Mouse (Mus musculus): ENCODE results near the gene Sik3. TPM values are rescaled to one million over a fixed set of nuclear protein-coding genes. Genes with fewer than 3 reads are reported as not detected.

Sik3 gene
- polyA plus RNA-seq, 1 experiment from 2014 or later: 13.6 TPM

DNA sequence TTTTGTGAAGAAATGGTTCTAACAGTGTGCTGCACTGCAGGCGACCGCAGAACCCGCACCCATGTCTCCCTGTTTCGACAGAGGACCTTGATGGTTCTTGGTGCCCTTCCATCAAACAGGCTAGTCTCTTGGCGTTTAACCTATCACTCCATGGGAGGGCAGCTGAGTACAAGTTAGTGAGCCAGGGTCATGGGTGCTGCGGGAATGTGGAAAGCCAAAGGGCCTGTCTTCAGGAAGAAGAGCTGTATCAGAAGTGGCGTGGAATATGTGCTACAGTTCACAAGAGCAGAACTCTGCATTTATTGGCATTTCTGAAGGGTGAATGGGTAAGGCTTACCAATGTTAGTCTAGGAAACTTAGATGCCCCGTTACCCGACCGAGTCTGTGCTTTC is 202.3 kb downstream of the Sik3 start:
- no peak overlapping the region for H3K4me2 ChIP-seq
- H3K9ac ChIP-seq: no peak overlapping the region
- WGBS: 97% methylated on average over 10 of the region's 10 CpGs
- H3K36me3 ChIP-seq (replicated peaks): peaks cover 11% of the 10 kb centered on the region
- H3K9me3 ChIP-seq: no peaks in the 10 kb centered on the region
- no peaks in the 10 kb centered on the region for H3K27me3 ChIP-seq (replicated peaks)
- H3K4me3 ChIP-seq: no peak overlapping the region
- no peak overlapping the region for H3K27ac ChIP-seq
- no peaks in the 10 kb centered on the region for H3K4me1 ChIP-seq
- ATAC-seq (replicated peaks): no peak

DNA sequence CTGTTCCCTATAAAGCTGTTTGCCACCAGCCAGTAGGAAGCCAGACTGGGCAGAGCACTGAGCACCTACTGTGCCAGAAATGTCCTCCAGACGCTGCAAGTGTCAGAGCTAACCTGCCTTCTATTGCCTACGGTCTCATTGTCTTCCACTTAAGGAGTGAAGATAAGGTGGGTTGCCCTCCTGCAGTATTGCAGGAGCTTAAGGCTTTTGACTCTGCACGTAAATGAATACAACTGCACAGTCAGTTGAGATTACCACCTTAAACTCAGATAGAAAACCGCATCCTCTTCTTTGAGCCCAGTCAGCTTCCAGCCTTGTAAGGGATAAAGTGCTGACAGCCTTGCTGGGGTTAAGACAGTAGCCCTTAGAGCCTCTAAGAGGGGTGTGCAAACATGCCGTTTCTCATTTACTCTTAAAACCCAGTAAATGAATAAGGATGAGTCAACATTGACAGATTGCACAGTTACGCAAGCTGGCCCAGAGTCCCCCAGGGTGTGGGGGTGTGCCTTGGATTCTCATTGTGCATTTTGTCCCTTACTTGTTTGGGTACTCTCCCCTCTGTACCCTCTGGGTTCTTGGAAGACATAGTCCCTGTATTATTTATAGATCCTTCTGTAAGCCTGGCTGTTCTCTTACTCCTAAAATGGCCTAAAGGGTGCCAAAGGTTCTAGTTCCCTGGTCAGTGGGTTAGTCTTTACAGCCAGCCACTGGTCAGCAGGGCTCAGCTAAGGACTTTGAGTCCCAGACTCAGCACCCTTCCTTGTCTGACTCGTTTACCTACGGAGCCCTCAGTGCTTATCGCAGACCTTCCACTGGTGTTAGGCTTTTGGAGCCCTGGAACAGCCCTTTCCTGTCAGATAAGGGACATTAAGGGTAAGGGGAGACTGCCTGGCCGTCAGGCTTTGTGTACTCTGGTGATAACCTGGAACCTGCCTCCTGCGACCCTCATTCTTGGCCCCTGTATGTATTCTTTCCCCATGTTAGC is 203.0 kb downstream of the Sik3 start:
- H3K27me3 ChIP-seq (replicated peaks): no peaks in the 10 kb centered on the region
- H3K4me2 ChIP-seq: no peak overlapping the region
- no peaks in the 10 kb centered on the region for H3K9me3 ChIP-seq
- H3K36me3 ChIP-seq (replicated peaks): peaks cover 17% of the 10 kb centered on the region
- no peaks in the 10 kb centered on the region for H3K4me1 ChIP-seq
- no peak overlapping the region for H3K9ac ChIP-seq
- ATAC-seq (replicated peaks): no peak
- H3K4me3 ChIP-seq: no peak overlapping the region
- WGBS: 83% methylated on average over 11 of the region's 11 CpGs
- no peak overlapping the region for H3K27ac ChIP-seq

DNA sequence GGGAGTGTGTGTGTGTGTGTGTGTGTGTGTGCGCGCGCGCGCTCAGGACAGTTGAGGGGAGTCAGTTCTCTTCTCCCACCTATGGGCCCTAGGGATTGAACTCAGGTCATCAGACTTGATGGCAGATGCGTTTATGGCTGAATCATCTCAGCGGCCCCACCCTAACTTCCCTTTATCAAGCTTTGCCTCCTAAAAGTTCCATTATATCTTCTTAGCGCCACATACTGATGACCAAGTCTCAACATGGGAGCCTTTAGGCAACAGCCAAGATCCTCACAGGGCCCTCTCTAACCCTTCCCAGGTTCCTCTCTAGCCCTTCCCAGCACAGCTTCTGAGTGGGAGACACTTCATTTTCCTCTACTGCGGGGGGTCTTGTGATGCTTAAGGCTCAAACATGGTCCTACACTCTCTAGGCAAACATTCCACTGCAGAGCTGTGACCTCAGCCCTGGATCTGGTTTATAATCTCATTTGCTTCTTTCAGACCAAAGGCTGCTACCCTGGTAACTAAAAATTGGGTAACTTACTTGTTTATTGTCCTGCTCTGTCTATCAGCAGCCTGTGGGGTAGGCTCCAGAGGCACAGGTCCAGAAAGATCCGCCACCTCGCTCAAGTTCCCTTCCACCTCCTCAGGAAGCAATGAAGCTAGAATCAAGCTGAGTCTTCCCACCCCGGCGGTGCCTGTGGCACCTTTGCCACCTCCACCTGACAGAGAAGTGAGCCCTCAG is 204.3 kb downstream of the Sik3 start:
- WGBS: 94% methylated on average over 13 of the region's 13 CpGs
- H3K36me3 ChIP-seq (replicated peaks): peaks cover 24% of the 10 kb centered on the region; the same call in 1 of the 2 replicates
- no peaks in the 10 kb centered on the region for H3K27me3 ChIP-seq (replicated peaks)
- H3K4me2 ChIP-seq: no peak overlapping the region
- no peak overlapping the region for H3K9ac ChIP-seq
- no peak overlapping the region for H3K27ac ChIP-seq
- no peaks in the 10 kb centered on the region for H3K9me3 ChIP-seq
- no peaks in the 10 kb centered on the region for H3K4me1 ChIP-seq
- no peak overlapping the region for H3K4me3 ChIP-seq
- ATAC-seq (replicated peaks): no peak

DNA sequence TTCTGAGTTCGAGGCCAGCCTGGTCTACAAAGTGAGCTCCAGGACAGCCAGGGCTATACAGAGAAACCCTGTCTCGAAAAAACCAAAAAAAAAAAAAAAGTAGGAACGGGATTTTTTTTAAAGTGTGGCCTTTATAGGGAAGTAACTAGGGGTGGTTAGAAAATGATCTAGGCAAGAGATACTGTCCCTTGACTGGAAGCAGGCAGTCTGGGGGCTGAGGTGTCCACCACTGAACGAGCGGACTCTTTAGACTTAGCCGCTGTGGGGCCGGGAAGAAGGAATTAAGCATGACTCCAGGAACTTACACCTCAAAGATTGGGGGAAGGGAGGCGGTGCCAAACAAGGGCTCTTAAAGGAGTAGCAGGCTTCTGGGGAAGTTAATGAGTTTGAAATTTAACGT is 205.6 kb downstream of the Sik3 start:
- no peak overlapping the region for H3K27ac ChIP-seq
- peaks cover 21% of the 10 kb centered on the region; the same call in 1 of the 2 replicates for H3K36me3 ChIP-seq (replicated peaks)
- H3K27me3 ChIP-seq (replicated peaks): no peaks in the 10 kb centered on the region
- H3K9ac ChIP-seq: no peak overlapping the region
- no peaks in the 10 kb centered on the region for H3K4me1 ChIP-seq
- H3K4me3 ChIP-seq: no peak overlapping the region
- no peaks in the 10 kb centered on the region for H3K9me3 ChIP-seq
- H3K4me2 ChIP-seq: no peak overlapping the region
- ATAC-seq (replicated peaks): no peak
- 81% methylated on average over 9 of the region's 9 CpGs for WGBS

DNA sequence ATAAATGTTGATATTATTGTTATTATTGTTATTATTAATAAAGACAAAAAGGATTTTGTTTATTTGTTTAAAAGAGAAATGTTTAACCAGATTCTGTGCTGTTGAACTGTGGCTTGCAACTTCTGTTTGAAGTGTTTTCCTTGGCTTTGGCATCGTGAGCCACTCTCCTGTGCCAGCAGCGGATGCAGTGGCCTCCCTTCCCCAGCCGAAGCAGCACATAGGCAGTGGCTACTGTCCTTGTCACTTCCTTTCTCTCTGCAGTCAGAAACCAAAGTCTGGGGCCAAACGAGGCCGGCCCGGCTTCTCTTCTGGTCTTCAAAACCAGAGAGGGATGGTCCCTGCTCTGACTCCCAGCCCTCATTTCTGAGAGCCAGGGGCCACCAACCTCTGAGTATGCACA is 210.5 kb downstream of the Sik3 start:
- no peak overlapping the region for H3K4me3 ChIP-seq
- H3K36me3 ChIP-seq (replicated peaks): peaks cover 21% of the 10 kb centered on the region; the same call in 1 of the 2 replicates
- WGBS: 88% methylated on average over 6 of the region's 6 CpGs
- H3K27ac ChIP-seq: no peak overlapping the region
- H3K4me2 ChIP-seq: no peak overlapping the region
- no peaks in the 10 kb centered on the region for H3K27me3 ChIP-seq (replicated peaks)
- ATAC-seq (replicated peaks): no peak
- no peaks in the 10 kb centered on the region for H3K4me1 ChIP-seq
- no peak overlapping the region for H3K9ac ChIP-seq
- H3K9me3 ChIP-seq: no peaks in the 10 kb centered on the region

DNA sequence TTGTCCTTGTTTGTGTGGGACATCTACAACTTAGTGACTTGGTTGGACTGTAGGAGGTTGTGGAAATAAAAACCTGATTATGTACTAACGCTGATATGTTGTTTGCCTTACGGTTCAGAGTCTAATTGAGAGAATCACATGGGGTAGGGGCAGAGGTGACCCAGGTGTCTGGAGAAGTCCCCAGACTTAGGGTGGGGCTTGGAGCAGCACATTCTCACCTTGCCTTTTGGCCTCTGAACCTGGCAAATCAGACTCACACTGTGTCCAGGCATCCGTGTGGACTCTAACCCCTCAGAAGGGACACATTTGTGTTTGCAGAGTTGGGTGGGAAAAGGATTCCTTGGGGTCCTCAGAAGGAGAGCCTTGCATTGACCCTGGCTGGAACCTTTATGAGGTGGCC is 211.5 kb downstream of the Sik3 start:
- WGBS: 93% methylated on average over 3 of the region's 3 CpGs
- H3K27me3 ChIP-seq (replicated peaks): no peaks in the 10 kb centered on the region
- H3K4me2 ChIP-seq: no peak overlapping the region
- H3K4me3 ChIP-seq: no peak overlapping the region
- H3K9me3 ChIP-seq: no peaks in the 10 kb centered on the region
- H3K27ac ChIP-seq: no peak overlapping the region
- no peaks in the 10 kb centered on the region for H3K4me1 ChIP-seq
- no peak for ATAC-seq (replicated peaks)
- H3K9ac ChIP-seq: no peak overlapping the region
- peaks cover 21% of the 10 kb centered on the region; the same call in 1 of the 2 replicates for H3K36me3 ChIP-seq (replicated peaks)

DNA sequence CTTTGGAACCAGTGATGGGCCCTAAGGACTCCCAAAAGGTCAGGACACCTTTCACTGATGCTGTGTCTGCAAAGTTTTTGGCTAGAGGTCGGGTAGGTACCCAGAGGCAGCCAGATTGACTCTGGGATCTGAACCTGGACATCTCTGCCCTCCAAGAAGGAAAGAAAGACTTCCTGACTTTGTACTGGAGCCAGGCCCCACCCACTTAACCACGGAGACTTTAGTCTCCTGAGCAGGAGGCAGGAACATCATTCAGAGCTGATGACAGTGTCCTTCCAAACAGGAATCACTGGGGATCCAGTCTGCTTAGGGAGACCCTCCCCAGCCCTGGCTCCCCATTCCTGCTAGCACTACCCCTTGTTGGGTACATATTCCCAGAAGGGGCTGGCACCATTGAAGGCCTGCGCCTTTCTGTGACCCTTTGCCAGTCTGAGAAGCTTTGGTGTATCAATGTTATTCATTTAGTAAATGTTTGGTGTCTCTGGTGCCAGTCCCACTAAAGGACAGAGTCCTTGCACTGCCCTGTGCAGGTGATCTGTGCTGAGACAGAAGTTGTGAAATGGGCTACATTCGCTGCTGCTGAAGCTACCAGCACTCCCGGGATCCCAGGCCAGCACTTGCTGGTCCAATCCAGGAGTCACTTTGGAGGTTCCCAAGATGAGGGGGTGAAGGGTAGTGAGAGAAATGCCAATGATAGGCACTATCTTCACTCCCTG is 212.5 kb downstream of the Sik3 start:
- 73% methylated on average over 5 of the region's 5 CpGs for WGBS
- Histone ChIP-seq H3K4me2 (no peak overlapping the region), H3K4me3 (no peak overlapping the region), H3K9ac (no peak overlapping the region), H3K9me3 (no peaks in the 10 kb centered on the region), H3K36me3 (replicated peaks) (peaks cover 21% of the 10 kb centered on the region; the same call in 1 of the 2 replicates), H3K4me1 (0 out of 2 replicates have a peak, but pooled peaks cover 3% of the 10 kb centered on the region), H3K27me3 (replicated peaks) (no peaks in the 10 kb centered on the region), H3K27ac (no peak overlapping the region)
- ATAC-seq (replicated peaks): no peak

DNA sequence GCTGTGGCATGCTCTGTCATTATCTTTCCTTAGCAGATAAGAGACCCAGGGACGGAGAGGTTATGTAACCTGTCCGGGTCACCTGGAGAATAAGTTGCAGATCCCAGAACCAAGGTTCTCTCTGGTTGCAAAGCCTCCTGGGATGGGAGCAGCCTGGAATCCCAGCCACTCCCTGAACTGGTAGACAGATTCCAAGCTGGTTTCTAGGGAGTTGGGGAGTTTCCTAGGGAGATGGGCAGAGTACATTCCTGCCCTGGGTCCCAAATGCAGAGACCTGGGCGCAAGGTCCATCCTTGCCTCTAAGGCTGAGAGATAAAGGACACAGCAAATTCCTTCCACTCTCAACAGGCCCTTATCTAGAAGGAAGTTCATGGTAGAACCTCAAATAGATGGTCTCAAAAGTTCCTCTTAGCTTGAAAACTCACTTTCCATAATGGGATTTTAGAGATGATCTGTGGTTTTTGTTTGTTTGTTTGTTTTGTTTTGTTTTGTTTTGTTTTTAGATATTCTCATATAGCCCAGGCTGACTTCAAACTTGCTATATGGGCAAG is 214.5 kb downstream of the Sik3 start:
- Histone ChIP-seq H3K4me2 (no peak overlapping the region), H3K4me3 (no peak overlapping the region), H3K36me3 (replicated peaks) (peaks cover 5% of the 10 kb centered on the region; the same call in 1 of the 2 replicates), H3K9ac (no peak overlapping the region), H3K27me3 (replicated peaks) (no peaks in the 10 kb centered on the region), H3K9me3 (no peaks in the 10 kb centered on the region), H3K4me1 (peaks cover 8% of the 10 kb centered on the region), H3K27ac (no peak overlapping the region)
- 86% methylated on average over 3 of the region's 3 CpGs for WGBS
- ATAC-seq (replicated peaks): no peak

DNA sequence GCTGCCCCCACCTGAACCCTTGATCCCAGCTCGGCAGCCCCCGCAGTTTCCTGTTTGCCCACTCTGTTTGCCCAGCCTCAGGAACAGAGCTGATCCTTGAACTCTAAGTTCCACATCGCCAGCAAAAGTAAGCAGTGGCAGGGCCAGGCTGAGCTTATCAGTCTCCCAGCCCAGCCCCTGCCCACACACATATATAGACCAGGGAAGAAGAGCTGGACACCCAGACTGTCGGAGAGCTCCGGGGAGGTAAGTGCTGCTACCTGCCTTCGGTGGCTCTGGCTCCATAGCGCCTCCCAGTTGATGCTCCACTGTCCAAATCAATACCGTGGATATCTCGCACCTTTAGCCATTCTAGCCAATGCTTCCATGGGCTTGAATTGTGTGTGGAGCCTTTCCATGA is 215.9 kb downstream of the Sik3 start, which contains the start of gene Apoa1:
TSS of gene Apoa1 (plus strand) at position 90 of the 400 bp plus-strand sequence.
- H3K9ac ChIP-seq: no peak within 1 kb of the TSS
- H3K4me1 ChIP-seq: peaks cover 8% of the 10 kb centered on the region
- H3K4me3 ChIP-seq: no peak within 1 kb of the TSS
- H3K4me2 ChIP-seq: no peak within 1 kb of the TSS
- H3K27me3 ChIP-seq (replicated peaks): no peaks in the 10 kb centered on the region
- no peaks in the 10 kb centered on the region for H3K9me3 ChIP-seq
- H3K27ac ChIP-seq: no peak within 1 kb of the TSS
- no peaks in the 10 kb centered on the region for H3K36me3 ChIP-seq (replicated peaks)
- ATAC-seq (replicated peaks): no peak
- 71% methylated on average over 9 of the region's 9 CpGs for WGBS

DNA sequence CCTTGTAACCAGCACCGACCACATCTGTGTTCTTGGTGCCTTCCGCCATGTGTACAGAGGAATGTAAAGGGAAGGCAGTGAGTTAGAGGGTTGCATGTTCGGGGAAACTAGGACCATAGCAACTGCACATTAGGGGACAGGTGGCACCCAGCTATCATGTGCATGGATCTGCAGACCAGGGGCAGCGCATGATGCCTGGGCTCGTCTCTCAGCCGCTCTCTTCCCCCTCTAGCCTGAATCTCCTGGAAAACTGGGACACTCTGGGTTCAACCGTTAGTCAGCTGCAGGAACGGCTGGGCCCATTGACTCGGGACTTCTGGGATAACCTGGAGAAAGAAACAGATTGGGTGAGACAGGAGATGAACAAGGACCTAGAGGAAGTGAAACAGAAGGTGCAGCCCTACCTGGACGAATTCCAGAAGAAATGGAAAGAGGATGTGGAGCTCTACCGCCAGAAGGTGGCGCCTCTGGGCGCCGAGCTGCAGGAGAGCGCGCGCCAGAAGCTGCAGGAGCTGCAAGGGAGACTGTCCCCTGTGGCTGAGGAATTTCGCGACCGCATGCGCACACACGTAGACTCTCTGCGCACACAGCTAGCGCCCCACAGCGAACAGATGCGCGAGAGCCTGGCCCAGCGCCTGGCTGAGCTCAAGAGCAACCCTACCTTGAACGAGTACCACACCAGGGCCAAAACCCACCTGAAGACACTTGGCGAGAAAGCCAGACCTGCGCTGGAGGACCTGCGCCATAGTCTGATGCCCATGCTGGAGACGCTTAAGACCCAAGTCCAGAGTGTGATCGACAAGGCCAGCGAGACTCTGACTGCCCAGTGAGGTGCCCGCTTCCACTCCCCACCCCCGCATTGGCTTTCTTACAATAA is 217.2 kb downstream of the Sik3 start:
- peak overlapping the region; percentile 42 for H3K4me3 ChIP-seq
- peak overlapping the region; percentile 62 for H3K4me2 ChIP-seq
- peak overlapping the region; percentile 54 for H3K9ac ChIP-seq
- no peaks in the 10 kb centered on the region for H3K9me3 ChIP-seq
- no peaks in the 10 kb centered on the region for H3K27me3 ChIP-seq (replicated peaks)
- peak; percentile 97 for ATAC-seq (replicated peaks)
- H3K4me1 ChIP-seq: peaks cover 8% of the 10 kb centered on the region
- 15% methylated on average over 37 of the region's 37 CpGs for WGBS
- H3K36me3 ChIP-seq (replicated peaks): no peaks in the 10 kb centered on the region
- peak overlapping the region; percentile 63 for H3K27ac ChIP-seq

DNA sequence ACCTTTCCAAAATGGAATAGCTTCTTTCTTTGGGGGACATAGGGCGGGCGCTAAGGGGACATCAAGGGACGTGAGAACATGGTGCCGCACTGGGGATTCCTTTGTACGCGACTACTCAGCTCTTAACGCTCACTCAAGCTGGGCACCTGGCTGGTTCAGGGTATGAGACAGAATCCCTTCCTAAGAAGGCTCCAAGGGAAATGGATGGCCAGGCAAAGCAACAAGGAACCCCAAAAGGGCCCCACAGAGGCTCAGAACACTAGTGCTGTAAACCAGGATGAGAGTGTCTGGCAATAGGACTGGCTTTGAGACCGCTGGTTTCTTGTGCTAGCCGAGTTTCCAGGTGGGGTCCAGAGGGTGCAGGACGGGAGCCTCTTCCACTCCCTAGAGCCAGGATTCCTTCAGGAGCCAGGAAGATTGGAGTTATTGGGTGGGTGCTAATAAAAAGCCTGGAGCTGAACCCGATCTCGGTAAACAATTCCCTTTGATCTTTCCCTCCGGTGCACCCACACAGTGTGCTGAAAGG is 217.9 kb downstream of the Sik3 start:
- no peaks in the 10 kb centered on the region for H3K36me3 ChIP-seq (replicated peaks)
- peak overlapping the region; percentile 42 for H3K4me3 ChIP-seq
- peak overlapping the region; percentile 62 for H3K4me2 ChIP-seq
- peak overlapping the region; percentile 54 for H3K9ac ChIP-seq
- peak; percentile 48 for ATAC-seq (replicated peaks)
- no peaks in the 10 kb centered on the region for H3K27me3 ChIP-seq (replicated peaks)
- H3K4me1 ChIP-seq: peaks cover 8% of the 10 kb centered on the region
- WGBS: 13% methylated on average over 13 of the region's 13 CpGs
- H3K9me3 ChIP-seq: no peaks in the 10 kb centered on the region
- peak overlapping the region; percentile 63 for H3K27ac ChIP-seq
